Mouse (Mus musculus) midbrain, embryonic 12.5 days (tissue): ENCODE measurements around the gene Synj1. TPM values are rescaled to one million over a fixed set of nuclear protein-coding genes. Genes with fewer than 3 reads are reported as not detected.

ENCODE experiments used
- ATAC-seq: fragments of 200-750 bp; cut with Nextera tagmentation; 2 replicates; pipeline ENCODE4 v1.8.0; 2017; ENCODE audit warnings: low read depth, moderate TSS enrichment, moderate library complexity; ENCODE audit not compliant: low FRiP score
- H3K27ac ChIP-seq: fragments of 300-500 bp; sonication (generic); replicated peaks from 2 replicates; pipeline ENCODE4 v1.5.1; 2016; ENCODE audit warnings: mild to moderate bottlenecking
- H3K27me3 ChIP-seq: fragments of 300-500 bp; sonication (generic); 2 replicates; pipeline ENCODE4 v1.6.1; 2016; ENCODE audit warnings: mild to moderate bottlenecking
- H3K36me3 ChIP-seq: fragments of 300-500 bp; sonication (generic); 2 replicates; pipeline ENCODE4 v1.6.1; 2016
- H3K4me1 ChIP-seq: fragments of 300-500 bp; sonication (generic); 2 replicates; pipeline ENCODE4 v1.6.1; 2016
- H3K4me2 ChIP-seq: fragments of 300-500 bp; sonication (generic); replicated peaks from 2 replicates; pipeline ENCODE4 v1.6.1; 2016; ENCODE audit warnings: mild to moderate bottlenecking, moderate library complexity
- H3K4me3 ChIP-seq: fragments of 300-500 bp; sonication (generic); 2 replicates; pipeline ENCODE4 v1.5.1; 2016; ENCODE audit warnings: mild to moderate bottlenecking
- H3K9ac ChIP-seq: fragments of 300-500 bp; sonication (generic); replicated peaks from 2 replicates; pipeline ENCODE4 v1.6.1; 2016; ENCODE audit warnings: mild to moderate bottlenecking, moderate library complexity
- H3K9me3 ChIP-seq: fragments of 300-500 bp; sonication (generic); 2 replicates; pipeline ENCODE4 v1.6.1; 2016; ENCODE audit warnings: mild to moderate bottlenecking
- WGBS: fragments of 180-500 bp; shearing (Covaris S2); methylation state at CpG from one replicate; pipeline ENCODE4 v1.1.7; 2016; 5-methylcytosine and 5-hydroxymethylcytosine counted together
- polyA plus RNA-seq: library from polyadenylated mRNA; unstranded; fragments of >200 nt; fragmentation: Nextera tagmentation; extraction: Ambion mirVana; gene quantifications from 2 replicates; pipeline ENCODE4 v1.2.1, GENCODE M21; 2016

Synj1 gene
- polyA plus RNA-seq, 1 experiment from 2014 or later: 30.4 TPM

- Histone ChIP-seq H3K27ac (no peak overlapping the region), H3K27me3 (no peaks in the 10 kb centered on the region), H3K36me3 (peaks cover 79% of the 10 kb centered on the region), H3K4me2 (no peak overlapping the region), H3K9ac (no peak overlapping the region), H3K4me1 (no peaks in the 10 kb centered on the region), H3K9me3 (no peaks in the 10 kb centered on the region), H3K4me3 (no peak overlapping the region)
- ATAC-seq: no peak
- 94% methylated on average over 4 of the region's 4 CpGs for WGBS
Observed at GRCm38 (mm10) chr16:91030751-91031150, 19.6 kb upstream of the Synj1 start.

GRCm38 (mm10) chr16:91029901-91030300 lies 18.8 kb upstream of the Synj1 start:
- Histone ChIP-seq H3K27ac (no peak overlapping the region), H3K9ac (no peak overlapping the region), H3K4me2 (no peak overlapping the region), H3K9me3 (no peaks in the 10 kb centered on the region), H3K27me3 (no peaks in the 10 kb centered on the region), H3K4me3 (no peak overlapping the region), H3K4me1 (no peaks in the 10 kb centered on the region), H3K36me3 (peaks cover 81% of the 10 kb centered on the region)
- 91% methylated on average over 2 of the region's 2 CpGs for WGBS
- ATAC-seq: no peak

- H3K9ac ChIP-seq: no peak overlapping the region
- H3K4me2 ChIP-seq: no peak overlapping the region
- no peaks in the 10 kb centered on the region for H3K4me1 ChIP-seq
- H3K27me3 ChIP-seq: no peaks in the 10 kb centered on the region
- no peak overlapping the region for H3K4me3 ChIP-seq
- H3K27ac ChIP-seq: no peak overlapping the region
- H3K36me3 ChIP-seq: peaks cover 81% of the 10 kb centered on the region
- WGBS: 92% methylated on average over 8 of the region's 8 CpGs
- H3K9me3 ChIP-seq: no peaks in the 10 kb centered on the region
- ATAC-seq: no peak
Observed at GRCm38 (mm10) chr16:91029161-91029743, 18.1 kb upstream of the Synj1 start.

- Histone ChIP-seq H3K36me3 (peaks cover 83% of the 10 kb centered on the region), H3K27me3 (no peaks in the 10 kb centered on the region), H3K4me2 (no peak overlapping the region), H3K4me3 (no peak overlapping the region), H3K4me1 (no peaks in the 10 kb centered on the region), H3K9ac (no peak overlapping the region), H3K27ac (no peak overlapping the region), H3K9me3 (peaks cover 3% of the 10 kb centered on the region; the same call in 1 of the 2 replicates)
- 85% methylated on average over 4 of the region's 4 CpGs for WGBS
- ATAC-seq: no peak
Observed at GRCm38 (mm10) chr16:91026290-91026689, 15.2 kb upstream of the Synj1 start.

GRCm38 (mm10) chr16:91023384-91023783 lies 12.3 kb upstream of the Synj1 start:
- H3K36me3 ChIP-seq: peaks cover 95% of the 10 kb centered on the region
- 87% methylated on average over 1 of the region's 1 CpGs for WGBS
- no peaks in the 10 kb centered on the region for H3K27me3 ChIP-seq
- H3K4me2 ChIP-seq: no peak overlapping the region
- peaks cover 3% of the 10 kb centered on the region; the same call in 1 of the 2 replicates for H3K9me3 ChIP-seq
- ATAC-seq: no peak
- H3K9ac ChIP-seq: no peak overlapping the region
- no peak overlapping the region for H3K27ac ChIP-seq
- H3K4me3 ChIP-seq: no peak overlapping the region
- H3K4me1 ChIP-seq: no peaks in the 10 kb centered on the region

GRCm38 (mm10) chr16:91020842-91021483 lies 9.9 kb upstream of the Synj1 start:
- 93% methylated on average over 10 of the region's 10 CpGs for WGBS
- ATAC-seq: no peak
- H3K36me3 ChIP-seq: peaks cover 89% of the 10 kb centered on the region

GRCm38 (mm10) chr16:91019476-91019875 lies 8.4 kb upstream of the Synj1 start:
- no peak overlapping the region for H3K9ac ChIP-seq
- H3K36me3 ChIP-seq: peaks cover 87% of the 10 kb centered on the region
- H3K4me1 ChIP-seq: no peaks in the 10 kb centered on the region
- H3K4me2 ChIP-seq: no peak overlapping the region
- no peaks in the 10 kb centered on the region for H3K27me3 ChIP-seq
- H3K9me3 ChIP-seq: peaks cover 3% of the 10 kb centered on the region; the same call in 1 of the 2 replicates
- no peak for ATAC-seq
- no peak overlapping the region for H3K27ac ChIP-seq
- WGBS: over 99% methylated on average over 4 of the region's 4 CpGs
- no peak overlapping the region for H3K4me3 ChIP-seq

More at GRCm38 (mm10) chr16:91020842-91021483, 9.9 kb upstream of the Synj1 start:
- Histone ChIP-seq H3K9me3 (peaks cover 3% of the 10 kb centered on the region; the same call in 1 of the 2 replicates), H3K4me3 (no peak overlapping the region), H3K27ac (no peak overlapping the region), H3K9ac (no peak overlapping the region), H3K4me2 (no peak overlapping the region), H3K4me1 (no peaks in the 10 kb centered on the region), H3K27me3 (no peaks in the 10 kb centered on the region)

- H3K27ac ChIP-seq: no peak overlapping the region
- peaks cover 63% of the 10 kb centered on the region for H3K36me3 ChIP-seq
- 91% methylated on average over 4 of the region's 4 CpGs for WGBS
- no peak overlapping the region for H3K4me2 ChIP-seq
- no peak overlapping the region for H3K9ac ChIP-seq
- no peak overlapping the region for H3K4me3 ChIP-seq
- H3K4me1 ChIP-seq: 0 out of 2 replicates have a peak, but pooled peaks cover 11% of the 10 kb centered on the region
- H3K9me3 ChIP-seq: no peaks in the 10 kb centered on the region
- H3K27me3 ChIP-seq: no peaks in the 10 kb centered on the region
- ATAC-seq: no peak
Observed at GRCm38 (mm10) chr16:91015761-91016160, 4.7 kb upstream of the Synj1 start.

- 45% methylated on average over 3 of the region's 3 CpGs for WGBS
- Histone ChIP-seq H3K9me3 (no peaks in the 10 kb centered on the region), H3K36me3 (peaks cover 25% of the 10 kb centered on the region), H3K9ac (peak overlapping the region; percentile 85; the same call in 1 of the 2 replicates), H3K4me3 (peak overlapping the region; percentile 93), H3K27me3 (no peaks in the 10 kb centered on the region), H3K4me1 (peaks cover 19% of the 10 kb centered on the region), H3K4me2 (peak overlapping the region; percentile 70), H3K27ac (peak overlapping the region; percentile 85)
- no peak for ATAC-seq
Observed at GRCm38 (mm10) chr16:91011847-91012246, 739 bp upstream of the Synj1 start.

- peak overlapping the region; percentile 85 for H3K27ac ChIP-seq
- no peaks in the 10 kb centered on the region for H3K9me3 ChIP-seq
- no peaks in the 10 kb centered on the region for H3K27me3 ChIP-seq
- WGBS: under 1% methylated on average over 41 of the region's 42 CpGs
- peak overlapping the region; percentile 70 for H3K4me2 ChIP-seq
- H3K4me3 ChIP-seq: peak overlapping the region; percentile 93
- peak; percentile 83; the same call in 1 of the 2 replicates for ATAC-seq
- H3K9ac ChIP-seq: peak overlapping the region; percentile 85
- peaks cover 19% of the 10 kb centered on the region for H3K4me1 ChIP-seq
- H3K36me3 ChIP-seq: peaks cover 18% of the 10 kb centered on the region
Observed at GRCm38 (mm10) chr16:91010581-91011020, 507 bp downstream of the Synj1 start.

GRCm38 (mm10) chr16:91009942-91010529 lies 1.1 kb downstream of the Synj1 start:
- Histone ChIP-seq H3K27ac (peak overlapping the region; percentile 85), H3K4me3 (peak overlapping the region; percentile 93), H3K36me3 (peaks cover 13% of the 10 kb centered on the region), H3K9ac (peak overlapping the region; percentile 85), H3K4me2 (peak overlapping the region; percentile 70), H3K9me3 (no peaks in the 10 kb centered on the region), H3K27me3 (no peaks in the 10 kb centered on the region), H3K4me1 (peaks cover 19% of the 10 kb centered on the region)
- WGBS: 1% methylated on average over 19 of the region's 19 CpGs
- no peak for ATAC-seq

GRCm38 (mm10) chr16:91004915-91005538 lies 6.1 kb downstream of the Synj1 start:
- H3K9ac ChIP-seq: no peak overlapping the region
- 83% methylated on average over 4 of the region's 4 CpGs for WGBS
- ATAC-seq: no peak
- H3K27me3 ChIP-seq: no peaks in the 10 kb centered on the region
- H3K27ac ChIP-seq: no peak overlapping the region
- H3K4me2 ChIP-seq: no peak overlapping the region
- no peak overlapping the region for H3K4me3 ChIP-seq
- peaks cover 4% of the 10 kb centered on the region; the same call in 1 of the 2 replicates for H3K36me3 ChIP-seq
- no peaks in the 10 kb centered on the region for H3K9me3 ChIP-seq
- peaks cover 11% of the 10 kb centered on the region for H3K4me1 ChIP-seq
